Mouse (Mus musculus): ENCODE data around the gene Slc35e3.
"Not testable (repeated sequence)": the region's sequence is repeated elsewhere in the genome, so short reads cannot be mapped to it uniquely, and the experiment has no call there.

Slc35e3 gene

DNA sequence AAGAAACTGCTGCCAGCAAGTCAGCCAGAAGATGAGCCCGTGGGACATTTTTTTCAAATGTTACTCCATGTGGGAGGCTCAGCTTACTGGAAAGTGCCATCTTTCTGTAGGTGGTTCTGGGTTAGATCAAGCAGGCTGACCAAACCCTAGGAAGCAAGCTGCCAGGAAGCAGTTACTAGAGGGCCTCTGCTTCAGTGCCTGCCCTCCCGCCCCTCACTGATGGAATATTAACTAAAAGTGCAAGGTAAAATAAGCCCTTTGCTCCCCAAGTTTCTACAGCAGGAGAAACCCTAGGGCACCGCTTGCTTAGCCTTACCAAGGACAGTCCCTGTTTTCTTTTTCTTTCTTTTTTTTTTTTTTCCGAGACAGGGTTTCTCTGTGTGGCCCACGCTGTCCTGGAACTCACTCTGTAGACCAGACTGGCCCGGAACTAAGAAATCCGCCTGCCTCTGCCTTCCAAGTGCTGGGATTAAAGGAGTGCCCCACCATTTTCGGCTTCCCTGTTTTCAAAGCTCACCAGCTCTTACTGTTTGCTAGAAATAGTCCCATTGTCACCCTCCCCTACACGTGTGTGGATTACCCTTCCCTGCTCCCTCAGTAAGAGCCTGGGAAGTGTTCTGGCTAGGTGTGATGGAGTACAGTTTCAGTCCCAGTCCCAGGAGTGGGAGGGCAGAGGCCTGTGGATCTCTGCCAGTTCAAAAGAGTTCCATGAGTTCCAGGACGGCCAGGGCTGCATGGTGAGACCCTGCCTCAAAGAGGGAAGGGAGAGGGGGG, 2.3 kb upstream of the Slc35e3 start:
- no peak for DNase-seq

DNA sequence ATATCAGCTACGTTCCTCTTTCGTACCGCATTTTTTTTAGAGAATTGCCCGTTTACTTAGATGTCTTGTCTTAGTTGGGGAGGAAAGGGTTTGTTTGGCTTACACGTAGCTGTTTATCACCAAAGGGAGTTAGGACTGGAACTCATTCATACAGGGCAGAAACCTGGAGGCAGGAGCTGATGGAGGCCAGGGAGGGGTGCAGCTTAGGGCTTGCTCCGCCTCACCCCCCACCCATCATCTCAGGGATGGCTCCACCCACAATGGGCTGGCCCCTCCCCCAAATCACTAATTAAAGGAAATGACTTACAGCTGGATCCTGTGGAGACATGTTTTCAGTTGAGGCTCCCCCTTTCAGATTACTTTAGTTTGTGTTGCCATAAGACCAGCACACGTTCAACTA, 1.5 kb upstream of the Slc35e3 start:
- DNase-seq: no peak

DNA sequence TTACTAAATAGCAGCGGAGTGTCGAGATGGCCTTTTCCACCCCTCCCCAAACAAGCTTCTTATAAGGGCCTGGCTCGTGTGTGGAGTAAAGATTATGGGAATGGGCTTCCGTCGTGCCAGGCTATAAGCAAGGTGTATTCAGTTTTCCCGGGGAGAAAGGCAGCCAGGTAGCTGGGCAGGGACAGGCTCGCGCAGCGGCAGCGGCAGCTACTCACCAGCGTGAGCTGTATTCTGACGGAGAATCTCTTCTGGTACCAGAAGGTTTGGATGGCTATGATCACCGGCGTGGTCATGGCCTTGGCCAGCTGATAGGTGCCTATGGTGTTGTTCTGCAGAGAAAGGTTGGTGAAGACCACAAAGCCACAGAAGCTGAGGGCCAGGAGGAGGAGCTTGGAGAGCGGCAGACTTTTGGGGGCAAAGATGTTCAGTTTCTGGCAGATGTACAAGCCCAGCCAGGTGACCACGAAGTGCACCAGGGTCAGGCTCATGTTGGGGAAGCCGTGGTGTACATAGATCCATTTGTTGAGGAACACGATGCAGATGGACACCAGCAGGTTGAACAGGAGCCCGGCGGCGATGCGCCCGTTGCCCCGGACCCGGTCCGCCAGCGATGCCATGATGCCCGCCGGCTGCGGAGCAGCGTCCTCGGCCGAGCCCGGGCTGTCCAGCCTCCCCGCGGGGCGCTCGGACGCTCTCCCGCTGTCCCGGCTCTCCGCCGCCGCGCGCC, 432 bp downstream of the Slc35e3 start:
- DNase-seq: not testable (repeated sequence)

DNA sequence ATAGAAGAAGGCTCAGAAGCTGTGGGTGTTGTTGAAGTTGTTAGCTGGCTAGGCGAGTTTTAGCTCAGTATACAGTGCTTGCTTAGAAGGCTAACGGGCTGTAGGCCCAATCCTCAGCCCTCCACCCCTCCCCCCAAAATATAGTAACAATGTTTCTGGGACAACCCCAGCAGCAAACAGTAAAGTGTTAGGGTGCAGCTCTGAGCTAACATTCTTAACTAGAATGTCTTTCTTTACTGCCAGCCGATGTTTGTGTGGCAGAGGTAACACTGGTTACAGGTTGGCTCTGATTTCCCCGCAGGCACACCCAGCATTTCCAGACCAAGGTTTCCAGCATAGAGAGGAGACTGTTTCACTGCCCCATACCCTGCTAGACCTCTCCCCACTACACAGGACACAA, 2.2 kb downstream of the Slc35e3 start:
- DNase-seq: no peak

DNA sequence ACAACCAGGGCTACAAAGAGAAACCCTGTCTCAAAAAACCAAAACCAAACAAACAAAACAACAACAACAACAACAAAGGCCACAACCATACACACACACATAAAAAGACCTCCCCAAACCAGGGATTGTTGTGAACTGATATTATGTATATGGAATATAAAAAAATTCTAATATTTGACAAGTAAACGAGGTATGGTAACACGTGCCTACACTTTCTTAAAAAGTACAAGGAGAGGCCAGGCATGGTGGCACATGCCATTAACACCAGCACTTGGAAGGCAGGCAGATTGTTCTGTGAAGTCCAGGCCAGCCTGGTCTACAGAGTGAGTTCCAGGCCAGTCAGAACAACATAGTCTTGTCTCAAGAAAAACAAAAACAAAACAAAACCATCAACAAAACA, 3.0 kb downstream of the Slc35e3 start:
- DNase-seq: no peak

DNA sequence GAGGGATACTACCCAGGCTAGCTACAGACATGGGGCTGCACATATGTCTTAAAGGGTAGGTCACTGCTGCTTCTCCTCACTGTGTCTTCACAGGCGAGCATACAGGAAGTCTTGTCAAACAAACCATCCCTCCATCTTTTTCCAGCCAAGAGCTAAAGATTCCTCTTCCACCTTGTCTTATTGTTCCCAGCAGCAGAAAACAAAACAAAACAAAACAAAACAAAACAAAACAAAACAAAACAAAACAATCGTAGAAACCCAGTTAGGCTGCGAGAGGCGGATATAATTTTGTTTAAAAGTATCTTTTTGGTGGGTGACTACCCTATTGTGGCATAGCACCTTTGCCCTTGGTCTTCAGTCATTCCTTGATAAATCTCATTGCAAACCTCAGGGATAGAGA, 3.5 kb downstream of the Slc35e3 start:
- DNase-seq: no peak

DNA sequence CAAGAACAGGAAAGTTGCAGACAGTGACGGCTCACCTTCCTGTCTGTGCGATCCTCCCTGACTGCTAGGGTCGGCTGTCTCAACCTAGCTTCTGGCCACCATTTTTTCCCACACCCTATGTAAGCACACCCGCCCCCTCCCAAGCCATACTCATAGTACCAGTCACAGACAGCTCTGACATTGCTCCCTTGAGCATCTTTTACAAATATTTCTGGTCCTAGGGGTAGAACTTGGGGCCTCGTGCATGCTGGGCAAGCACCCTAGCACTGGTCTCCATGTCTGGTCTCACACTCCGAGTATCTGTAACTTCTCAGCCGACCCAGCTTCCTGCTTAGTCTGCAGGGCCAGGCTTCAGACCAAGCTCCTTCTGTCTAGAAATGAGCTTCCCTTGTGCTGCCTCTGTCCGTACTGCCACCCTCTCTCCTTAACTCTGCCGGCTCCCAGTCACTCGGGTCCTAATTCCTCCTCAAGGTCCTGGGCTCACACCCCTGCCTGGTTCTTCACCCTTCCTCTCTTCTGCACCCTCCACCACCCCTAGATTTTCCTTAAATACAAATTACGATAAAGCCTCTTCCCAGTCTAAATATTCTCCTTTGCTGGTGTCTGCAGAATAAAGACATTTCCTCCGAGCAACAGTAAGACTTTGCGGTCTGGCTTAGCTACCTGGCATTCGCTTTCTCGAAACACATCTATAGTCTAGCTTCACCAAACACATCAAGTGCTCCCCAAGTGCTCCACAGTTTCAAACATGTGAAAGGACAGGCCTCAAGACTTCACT, 4.3 kb downstream of the Slc35e3 start:
- no peak for DNase-seq

DNA sequence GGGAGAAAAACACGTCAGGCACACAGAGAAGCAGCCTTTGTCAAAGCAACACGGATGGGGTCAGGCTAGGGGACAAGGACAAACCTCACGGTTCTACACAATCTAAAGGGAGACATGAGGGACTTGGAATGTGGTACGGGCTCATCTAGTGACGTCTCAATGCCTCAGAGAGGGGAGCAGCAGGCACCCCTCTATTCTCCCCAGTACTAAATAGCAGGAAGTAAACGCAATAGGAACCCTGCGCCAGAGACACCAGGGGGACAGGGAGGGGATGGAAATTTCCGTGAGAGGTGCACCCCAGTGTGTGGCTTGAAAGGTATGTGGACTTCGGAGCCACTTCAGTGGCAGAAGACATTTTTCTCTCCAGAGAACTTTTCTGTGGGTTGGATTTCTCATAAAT, 5.2 kb downstream of the Slc35e3 start:
- no peak for DNase-seq

DNA sequence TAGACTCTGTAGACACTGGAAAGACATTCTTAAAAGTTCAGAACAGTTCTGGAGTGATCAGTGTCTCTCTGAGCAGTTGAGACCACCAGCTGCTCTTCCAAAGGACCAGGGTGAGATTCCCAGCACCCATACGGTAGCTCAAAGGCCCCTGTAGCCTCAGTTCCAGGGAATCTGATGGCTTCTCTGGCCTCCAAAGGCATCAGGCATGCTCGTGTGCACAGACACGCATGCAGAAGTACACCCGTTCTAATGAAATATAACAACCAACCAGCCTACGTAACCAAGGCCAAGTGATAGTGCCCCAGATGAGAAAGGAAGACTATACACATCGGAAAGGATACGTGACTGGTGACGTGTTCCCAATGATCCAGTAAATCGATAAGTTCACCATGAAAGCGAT, 6.0 kb downstream of the Slc35e3 start:
- no peak for DNase-seq

DNA sequence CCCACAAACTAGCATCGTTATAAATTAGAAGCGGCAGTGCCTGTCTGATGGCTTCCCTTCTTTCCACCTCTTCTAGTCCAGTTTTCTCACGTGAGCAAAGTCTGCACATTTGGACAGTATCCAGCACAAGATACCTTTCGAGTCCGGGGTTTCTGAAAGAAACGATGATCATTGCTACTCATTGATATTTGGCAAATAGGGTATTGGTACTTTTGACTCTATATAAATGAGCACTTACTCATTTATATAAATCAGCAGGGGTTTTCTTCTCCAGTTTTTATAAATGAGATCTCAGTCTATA, 6.6 kb downstream of the Slc35e3 start:
- no peak for DNase-seq

DNA sequence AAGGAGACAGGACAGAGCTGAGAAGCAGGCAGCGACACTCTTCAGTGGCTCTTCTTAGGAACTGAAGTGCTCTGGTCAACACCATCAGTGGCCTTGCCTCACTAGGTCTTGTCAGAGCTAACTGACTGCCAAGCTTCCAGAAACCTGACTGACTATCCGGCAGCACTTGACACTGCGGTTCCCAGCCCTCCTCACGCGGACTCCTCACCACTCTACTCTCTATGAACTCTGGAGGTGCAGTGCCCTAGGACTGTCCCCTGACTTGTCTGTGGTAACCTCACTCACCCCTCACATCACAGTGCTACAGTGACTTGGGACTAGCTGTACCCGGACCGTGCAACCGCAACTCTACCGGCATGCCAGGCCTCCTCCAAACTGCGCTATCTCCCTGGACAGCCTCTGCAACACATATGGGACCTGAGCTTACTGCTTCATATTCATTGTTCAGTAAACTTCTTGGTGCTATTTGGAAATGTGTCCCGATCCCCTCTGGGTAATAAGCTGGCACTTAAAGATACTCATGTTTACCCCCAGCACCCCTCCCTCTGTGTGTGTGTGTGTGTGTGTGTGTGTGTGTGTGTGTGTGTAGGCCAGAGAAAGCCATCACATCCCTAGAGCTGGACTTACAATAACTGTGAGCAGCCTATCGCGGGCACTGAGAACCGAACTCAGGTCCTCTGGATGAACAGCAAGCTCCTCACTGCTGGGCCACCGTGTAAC, 7.1 kb downstream of the Slc35e3 start:
- no peak for DNase-seq

DNA sequence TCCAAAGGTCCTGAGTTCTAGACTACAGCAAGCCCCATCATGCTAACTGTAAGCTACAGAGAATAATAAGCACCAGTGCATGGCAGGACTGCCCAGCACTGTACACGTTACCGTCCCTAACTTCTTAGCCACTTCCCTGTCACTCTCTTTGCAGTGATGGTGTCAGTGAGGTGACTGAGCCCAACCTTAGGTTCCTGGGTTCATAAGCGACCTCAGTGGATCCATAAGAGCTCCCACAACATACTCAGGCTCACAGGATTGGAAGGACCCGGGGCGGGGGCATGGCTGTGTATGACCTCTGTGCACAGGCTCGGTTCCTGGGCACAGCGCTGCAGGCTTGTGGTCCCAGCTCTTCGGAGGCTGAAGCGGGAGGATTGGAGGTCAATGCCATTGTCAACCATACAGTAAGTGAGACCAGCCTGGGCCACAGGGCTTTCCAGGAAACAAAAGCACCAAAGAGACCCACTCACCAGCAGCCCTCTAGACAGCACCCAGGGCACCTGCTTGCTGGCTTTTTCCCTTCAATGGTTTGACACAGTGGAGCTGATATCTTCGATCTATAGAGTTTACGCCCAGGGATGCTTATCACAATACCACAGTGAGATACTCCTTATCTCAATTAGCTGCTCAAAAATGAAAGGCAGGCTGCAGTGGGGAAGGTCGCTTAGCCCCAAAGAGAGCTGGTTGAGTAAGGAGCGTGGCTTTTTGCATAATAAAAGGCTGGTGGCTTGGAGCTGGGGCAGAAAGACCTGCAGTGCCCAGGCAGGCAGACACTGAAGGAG, 7.8 kb downstream of the Slc35e3 start:
- no peak for DNase-seq

DNA sequence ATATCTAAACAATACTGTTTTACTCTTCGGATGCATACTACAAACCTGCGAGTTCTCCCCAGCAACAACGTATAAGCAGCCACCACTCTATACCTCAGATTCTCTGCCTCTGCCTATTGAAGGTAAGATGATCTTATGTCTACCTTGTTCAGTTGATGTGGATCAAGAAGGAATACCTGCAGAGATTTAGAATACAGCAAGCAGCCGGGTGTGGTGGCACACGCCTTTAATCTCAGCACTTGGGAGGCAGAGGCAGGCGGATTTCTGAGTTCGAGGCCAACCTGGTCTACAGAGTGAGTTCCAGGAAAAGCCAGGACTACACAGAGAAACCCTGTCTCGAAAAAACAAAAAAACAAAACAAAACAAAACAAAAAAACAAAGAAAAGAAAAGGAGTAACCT, 8.7 kb downstream of the Slc35e3 start:
- not testable (repeated sequence) for DNase-seq

DNA sequence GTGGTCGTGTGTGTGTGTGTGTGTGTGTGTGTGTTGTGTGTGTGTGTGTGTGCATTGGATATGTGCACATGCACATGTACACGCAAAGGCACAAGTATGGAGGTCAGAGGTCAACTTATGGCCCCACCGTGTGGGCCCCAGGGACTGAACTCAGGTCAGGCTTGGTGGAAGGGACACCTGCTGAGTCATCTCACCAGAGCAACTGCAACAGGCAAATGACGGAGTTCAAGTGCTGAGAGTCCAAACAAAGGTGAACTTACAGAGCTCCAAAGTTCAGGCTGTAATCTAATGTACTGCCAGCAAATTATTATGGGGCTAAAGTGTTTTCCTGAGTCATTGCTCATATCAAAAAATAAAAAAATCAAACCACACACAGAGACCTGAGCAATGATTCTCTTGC, 9.1 kb downstream of the Slc35e3 start:
- no peak for DNase-seq

DNA sequence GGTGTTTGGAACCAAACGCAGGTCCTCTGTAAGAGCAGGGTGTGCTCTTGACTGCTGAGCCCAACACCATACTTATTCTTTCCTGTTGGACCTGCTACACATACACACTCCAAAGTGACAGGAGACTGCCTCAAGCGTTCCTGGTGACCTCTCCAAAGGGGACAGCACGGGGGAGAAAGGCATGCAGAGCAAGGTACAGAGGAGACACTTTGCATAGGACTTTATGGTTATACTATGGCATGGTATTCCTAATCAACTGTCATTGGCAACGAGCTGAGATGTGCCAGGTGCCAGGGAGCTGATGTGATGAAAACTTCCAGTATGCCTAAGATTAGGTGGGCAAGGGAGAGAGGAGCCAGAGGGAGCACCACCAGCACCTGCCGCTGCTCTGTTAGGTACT, 9.6 kb downstream of the Slc35e3 start:
- no peak for DNase-seq

DNA sequence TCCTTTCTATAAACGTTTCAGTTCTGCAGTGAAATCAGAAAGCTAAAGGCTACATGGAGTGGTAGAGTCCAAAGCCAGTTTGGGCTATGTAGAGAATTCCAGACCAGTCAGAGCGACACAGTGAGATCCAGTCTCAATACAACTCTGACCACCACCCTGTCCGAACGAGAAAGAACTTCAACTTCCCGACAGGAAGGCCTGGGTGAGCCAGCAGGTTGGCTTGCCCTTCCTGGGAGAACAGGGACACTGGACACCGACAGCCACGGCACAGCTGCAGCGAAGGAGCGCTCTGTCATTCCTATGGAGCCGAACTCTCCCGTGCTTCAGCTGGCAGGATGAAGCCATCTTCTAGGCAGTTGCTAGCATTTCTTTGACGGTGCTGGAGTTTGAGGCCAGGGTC, 10.8 kb downstream of the Slc35e3 start:
- not testable (repeated sequence) for DNase-seq

DNA sequence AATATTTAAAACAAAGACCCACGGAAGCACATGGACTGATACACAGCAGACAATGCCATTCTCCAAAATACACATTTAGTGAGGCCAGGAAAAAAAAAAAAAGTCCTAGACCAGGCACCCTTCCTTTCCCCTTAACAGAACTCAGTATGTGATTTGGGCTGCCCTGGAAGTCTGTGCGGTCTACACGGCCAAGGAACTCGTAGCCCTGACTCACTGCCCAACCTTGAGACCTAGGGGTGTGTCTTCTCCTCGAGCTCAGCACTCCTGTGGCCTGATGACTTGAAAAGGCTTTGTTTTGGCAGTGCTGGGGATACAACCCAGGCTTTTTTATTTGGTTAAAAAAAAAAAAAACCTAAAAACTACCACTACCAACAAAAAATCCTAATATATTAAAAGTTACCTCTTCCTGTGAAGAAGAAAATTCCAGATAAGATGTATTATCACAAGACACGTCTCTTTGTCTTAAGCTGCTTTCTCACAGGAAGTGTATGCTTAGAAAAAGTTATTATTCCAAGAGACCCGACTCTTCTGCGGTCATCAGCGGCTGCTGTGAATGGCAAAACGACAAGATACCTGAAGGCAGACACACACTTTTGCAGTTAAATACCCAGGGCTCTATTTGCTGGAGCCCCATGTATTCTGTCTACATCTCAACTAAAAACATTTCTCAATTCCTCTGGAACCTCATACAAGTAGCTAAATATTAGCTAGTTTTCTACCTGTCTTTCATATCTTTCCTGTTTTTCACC, 11.9 kb downstream of the Slc35e3 start:
- DNase-seq: not testable (repeated sequence)

DNA sequence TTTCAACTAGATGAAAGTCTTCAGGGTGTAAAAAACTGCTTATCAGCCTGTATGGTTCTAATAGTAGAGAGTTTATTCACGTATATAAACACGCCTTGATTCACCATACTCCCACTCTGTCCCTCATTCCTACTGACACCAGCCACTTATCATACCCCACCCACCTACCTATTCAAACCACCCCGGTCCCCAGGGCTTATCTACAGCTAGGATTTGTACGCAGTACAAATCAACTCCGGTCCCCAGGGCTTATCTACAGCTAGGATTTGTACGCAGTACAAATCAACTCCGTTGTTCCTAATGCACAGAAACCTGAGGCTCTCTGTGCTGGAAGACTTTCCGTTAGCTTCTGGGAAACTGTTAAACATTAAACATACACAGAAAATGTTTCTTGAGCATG, 12.5 kb downstream of the Slc35e3 start:
- not testable (repeated sequence) for DNase-seq

DNA sequence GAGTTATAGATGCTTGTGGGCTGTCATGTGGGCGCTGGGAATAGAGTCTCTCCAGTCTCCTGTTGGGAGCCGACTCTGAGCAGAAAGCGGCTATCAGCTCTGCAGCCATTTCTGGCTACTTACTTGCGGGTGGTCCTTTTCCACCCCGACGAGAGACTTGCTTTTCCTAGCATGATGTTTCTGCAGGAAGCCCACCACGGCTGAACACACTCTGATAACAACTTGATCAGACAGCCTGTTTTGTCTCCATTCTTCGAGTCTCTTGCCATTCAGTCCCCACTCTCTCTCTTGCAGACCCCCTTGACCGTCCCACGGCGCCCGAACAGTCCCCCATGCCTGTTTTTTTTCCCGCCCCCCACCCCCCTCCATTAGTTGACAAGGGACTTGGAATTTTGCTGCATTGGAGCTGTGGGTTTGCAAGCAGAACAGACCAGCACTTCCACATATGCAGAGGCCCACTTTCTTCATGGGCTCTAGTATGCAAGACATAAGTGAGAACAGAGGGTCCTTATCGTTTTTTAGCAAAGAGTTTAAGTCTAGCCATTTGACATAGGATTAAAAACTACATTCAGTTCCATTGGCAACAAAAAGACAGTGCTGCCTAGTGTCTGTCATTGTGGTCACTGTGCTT, 13.1 kb downstream of the Slc35e3 start:
- no peak for DNase-seq

DNA sequence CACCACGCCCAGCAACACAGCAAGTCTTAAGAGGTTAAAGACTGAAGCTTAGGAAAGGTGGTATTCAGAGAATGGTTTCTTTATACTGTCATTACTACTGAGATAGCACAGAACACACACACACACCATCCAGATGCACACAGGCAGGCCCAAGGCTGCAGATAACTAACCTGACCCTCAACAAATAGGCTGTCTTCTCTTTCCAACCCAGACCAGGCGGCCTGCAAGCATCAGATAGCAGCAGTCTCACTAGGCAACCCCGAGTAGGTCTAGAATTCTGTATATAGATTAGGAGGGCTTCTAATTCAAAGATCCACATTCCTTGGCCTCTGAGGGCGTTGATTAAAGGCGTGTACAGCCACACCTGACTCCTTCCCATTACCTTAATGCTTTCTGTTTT, 14.0 kb downstream of the Slc35e3 start:
- DNase-seq: no peak

Data from right cerebral cortex, postnatal 14 days (tissue).